Mouse (Mus musculus): Measurements from ENCODE around the gene Rfx7. TPM values are rescaled to one million over a fixed set of nuclear protein-coding genes. Genes with fewer than 3 reads are reported as not detected.
"Not testable (repeated sequence)": the region's sequence is repeated elsewhere in the genome, so short reads cannot be mapped to it uniquely, and the experiment has no call there.

Rfx7 gene
- polyA plus RNA-seq, 1 experiment from 2014 or later = 16.2 TPM

- peaks cover 3% of the 10 kb centered on the region for H3K4me1 ChIP-seq
- H3K4me2 ChIP-seq = no peak overlapping the region
- H3K27ac ChIP-seq = no peak overlapping the region
- no peak for ATAC-seq
- WGBS = 68% methylated on average over 2 of the region's 2 CpGs
- no peaks in the 10 kb centered on the region for H3K9me3 ChIP-seq (replicated peaks)
- no peaks in the 10 kb centered on the region for H3K27me3 ChIP-seq
- no peaks in the 10 kb centered on the region for H3K36me3 ChIP-seq (ENCODE audit: poor library complexity, severe bottlenecking)
- H3K9ac ChIP-seq = no peak overlapping the region
- no peak overlapping the region for H3K4me3 ChIP-seq
These were observed 28.3 kb downstream of the Rfx7 start for GRCm38 (mm10) chr9:72560316-72560715.

DNA sequence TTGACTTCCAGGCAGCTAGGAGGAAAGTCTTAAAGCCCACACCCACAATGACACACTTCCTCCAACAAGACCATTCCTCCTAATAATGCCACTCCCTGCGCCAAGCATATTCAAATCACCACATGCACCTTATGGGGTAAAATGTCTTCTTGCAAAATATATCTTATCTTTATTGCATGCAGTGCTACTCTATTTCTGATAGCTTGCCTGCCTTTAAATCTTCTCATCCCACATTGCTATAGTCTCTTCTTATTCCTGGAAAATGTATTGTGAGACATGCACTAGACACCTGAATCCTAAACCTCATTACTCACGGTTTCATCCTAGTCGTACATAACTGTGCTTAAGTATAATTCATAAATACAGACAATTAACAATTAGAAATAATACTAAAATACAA, 31.2 kb downstream of the Rfx7 start:
- H3K27ac ChIP-seq = no peak overlapping the region
- H3K9me3 ChIP-seq (replicated peaks) = no peaks in the 10 kb centered on the region; the same call in 1 of the 2 replicates
- ATAC-seq = no peak

DNA sequence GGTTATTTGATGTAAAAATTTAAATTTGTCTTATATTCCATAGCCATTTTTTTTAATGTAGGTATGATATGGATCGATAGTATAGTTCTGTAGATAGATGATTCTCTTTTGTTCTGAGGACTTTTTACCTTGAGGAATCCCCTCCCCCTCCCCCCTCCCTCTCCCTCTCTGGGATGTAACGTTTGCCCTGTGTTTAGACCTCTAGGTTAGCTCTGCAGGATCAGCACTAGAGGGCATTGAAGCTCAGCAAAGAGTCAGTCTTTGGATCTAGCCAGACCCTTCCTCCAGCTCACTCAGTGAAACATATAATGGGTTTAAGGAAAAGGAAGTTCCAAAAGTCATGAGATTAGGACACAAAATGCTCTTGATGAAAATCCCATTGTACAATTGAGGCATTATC, 35.1 kb downstream of the Rfx7 start:
- H3K4me3 ChIP-seq = no peak overlapping the region
- no peak overlapping the region for H3K9ac ChIP-seq
- H3K4me1 ChIP-seq = no peaks in the 10 kb centered on the region
- no peaks in the 10 kb centered on the region; the same call in 1 of the 2 replicates for H3K9me3 ChIP-seq (replicated peaks)
- WGBS = 53% methylated on average over 2 of the region's 2 CpGs
- no peak for ATAC-seq
- no peaks in the 10 kb centered on the region for H3K36me3 ChIP-seq (ENCODE audit: poor library complexity, severe bottlenecking)
- no peaks in the 10 kb centered on the region for H3K27me3 ChIP-seq
- no peak overlapping the region for H3K27ac ChIP-seq
- no peak overlapping the region for H3K4me2 ChIP-seq

More for the DNA sequence above, 31.2 kb downstream of the Rfx7 start:
- 93% methylated on average over 3 of the region's 3 CpGs for WGBS
- no peak overlapping the region for H3K4me2 ChIP-seq
- H3K27me3 ChIP-seq = no peaks in the 10 kb centered on the region
- H3K36me3 ChIP-seq (ENCODE audit: poor library complexity, severe bottlenecking) = no peaks in the 10 kb centered on the region
- H3K4me3 ChIP-seq = no peak overlapping the region
- H3K9ac ChIP-seq = no peak overlapping the region
- peaks cover 3% of the 10 kb centered on the region for H3K4me1 ChIP-seq

DNA sequence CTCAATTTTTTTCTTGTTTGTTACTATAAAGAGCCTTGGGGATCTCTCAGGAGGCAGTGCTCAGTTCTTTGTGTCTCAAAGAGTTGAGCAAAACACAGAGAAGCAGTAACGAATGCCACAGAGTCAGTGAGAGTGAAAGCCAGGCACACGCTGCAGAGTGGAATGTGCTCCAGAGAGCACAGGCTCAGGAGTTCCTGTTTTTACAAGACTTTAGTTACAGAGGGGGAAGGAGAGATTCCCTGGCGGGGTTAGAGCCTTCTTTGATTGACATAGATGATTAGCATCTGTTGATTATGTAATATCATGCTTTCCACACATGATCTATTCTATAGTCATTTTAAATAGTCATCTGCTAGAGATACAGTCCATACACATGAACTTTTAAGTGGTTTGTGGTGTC, 48.2 kb downstream of the Rfx7 start:
- 49% methylated on average over 3 of the region's 3 CpGs for WGBS

GRCm38 (mm10) chr9:72590861-72591260, 58.8 kb downstream of the Rfx7 start:
- H3K4me1 ChIP-seq = no peaks in the 10 kb centered on the region
- 100% methylated on average over 1 of the region's 1 CpGs for WGBS
- H3K36me3 ChIP-seq (ENCODE audit: poor library complexity, severe bottlenecking) = peaks cover 7% of the 10 kb centered on the region; the same call in 1 of the 2 replicates
- H3K27ac ChIP-seq = no peak overlapping the region
- H3K9me3 ChIP-seq (replicated peaks) = no peaks in the 10 kb centered on the region
- H3K9ac ChIP-seq = no peak overlapping the region
- H3K4me2 ChIP-seq = no peak overlapping the region
- H3K4me3 ChIP-seq = no peak overlapping the region
- H3K27me3 ChIP-seq = no peaks in the 10 kb centered on the region
- ATAC-seq = no peak

More for the DNA sequence above, 48.2 kb downstream of the Rfx7 start:
- Histone ChIP-seq H3K4me1 (no peaks in the 10 kb centered on the region), H3K4me2 (no peak overlapping the region), H3K27ac (no peak overlapping the region), H3K9me3 (replicated peaks) (no peaks in the 10 kb centered on the region), H3K4me3 (no peak overlapping the region), H3K27me3 (no peaks in the 10 kb centered on the region), H3K36me3 (ENCODE audit: poor library complexity, severe bottlenecking) (peaks cover 7% of the 10 kb centered on the region; the same call in 1 of the 2 replicates), H3K9ac (no peak overlapping the region)
- no peak for ATAC-seq

DNA sequence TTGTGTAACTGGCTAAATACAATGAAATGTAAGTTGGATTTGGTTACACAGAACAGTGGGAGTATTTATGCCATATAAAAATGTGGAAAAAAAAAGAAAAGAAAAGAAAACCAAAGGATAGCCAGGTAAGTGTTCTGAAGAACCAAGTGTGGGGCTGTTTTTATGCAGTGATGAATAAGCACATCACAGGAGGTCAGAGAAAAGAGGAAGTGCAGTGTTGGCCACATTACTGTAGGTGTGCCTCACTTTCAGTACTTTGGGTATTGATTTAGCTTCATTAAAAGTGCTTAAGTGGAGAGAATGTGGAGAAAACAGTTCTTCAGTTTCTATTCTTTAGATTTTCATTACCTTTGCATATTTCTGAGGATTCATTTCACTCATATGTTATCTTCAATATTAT, 60.0 kb downstream of the Rfx7 start:
- H3K4me1 ChIP-seq = no peaks in the 10 kb centered on the region
- H3K36me3 ChIP-seq (ENCODE audit: poor library complexity, severe bottlenecking) = peaks cover 11% of the 10 kb centered on the region; the same call in 1 of the 2 replicates
- no peak overlapping the region for H3K27ac ChIP-seq
- H3K4me2 ChIP-seq = no peak overlapping the region
- ATAC-seq = no peak
- no peak overlapping the region for H3K4me3 ChIP-seq
- H3K9ac ChIP-seq = no peak overlapping the region
- H3K9me3 ChIP-seq (replicated peaks) = no peaks in the 10 kb centered on the region
- no peaks in the 10 kb centered on the region for H3K27me3 ChIP-seq

DNA sequence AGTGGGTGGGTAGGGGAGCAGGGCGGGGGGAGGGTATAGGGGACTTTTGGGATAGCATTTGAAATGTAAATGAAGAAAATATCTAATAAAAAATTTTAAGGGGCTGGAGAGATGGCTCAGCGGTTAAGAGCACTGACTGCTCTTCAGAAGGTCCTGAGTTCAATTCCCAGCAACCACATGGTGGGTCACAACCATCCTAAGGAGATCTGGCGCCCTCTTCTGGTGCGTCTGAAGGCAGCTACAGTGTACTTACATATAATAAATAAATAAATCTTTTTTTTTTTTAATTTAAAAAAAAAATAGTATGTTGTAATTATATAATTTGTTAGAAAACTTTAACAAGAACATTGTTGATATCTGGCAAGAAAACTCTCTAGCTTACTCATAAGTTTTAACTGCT, 62.6 kb downstream of the Rfx7 start:
- not testable (repeated sequence) for H3K27ac ChIP-seq; H3K4me3 ChIP-seq; H3K4me1 ChIP-seq; ATAC-seq; H3K9me3 ChIP-seq (replicated peaks); H3K27me3 ChIP-seq; H3K4me2 ChIP-seq; H3K9ac ChIP-seq
- WGBS = 80% methylated on average over 4 of the region's 4 CpGs
- H3K36me3 ChIP-seq (ENCODE audit: poor library complexity, severe bottlenecking) = peaks cover 14% of the 10 kb centered on the region

DNA sequence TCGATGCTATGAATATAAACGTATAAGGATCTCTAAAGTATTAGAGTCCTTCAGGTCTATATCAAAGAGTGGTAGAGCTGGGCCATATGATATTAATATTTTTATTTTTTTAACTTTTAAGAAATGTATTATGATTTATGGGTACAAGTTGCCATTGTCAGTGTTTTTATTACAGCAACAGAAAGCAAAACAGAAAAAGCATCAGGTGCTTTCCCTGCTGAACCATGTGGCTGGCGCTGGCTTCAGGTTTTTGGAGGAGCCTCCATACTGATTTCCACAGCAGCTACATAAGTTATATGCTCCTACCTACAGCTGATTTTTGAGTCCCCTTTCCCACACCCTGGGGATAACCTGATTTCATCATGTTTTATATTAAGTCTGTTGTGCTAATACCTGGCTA, 68.1 kb downstream of the Rfx7 start:
- no peak overlapping the region for H3K9ac ChIP-seq
- H3K9me3 ChIP-seq (replicated peaks) = no peaks in the 10 kb centered on the region
- ATAC-seq = no peak
- no peak overlapping the region for H3K4me2 ChIP-seq
- H3K27me3 ChIP-seq = no peaks in the 10 kb centered on the region
- WGBS = 94% methylated on average over 3 of the region's 3 CpGs
- H3K36me3 ChIP-seq (ENCODE audit: poor library complexity, severe bottlenecking) = peaks cover 24% of the 10 kb centered on the region
- no peak overlapping the region for H3K4me3 ChIP-seq
- H3K4me1 ChIP-seq = no peaks in the 10 kb centered on the region
- H3K27ac ChIP-seq = no peak overlapping the region

DNA sequence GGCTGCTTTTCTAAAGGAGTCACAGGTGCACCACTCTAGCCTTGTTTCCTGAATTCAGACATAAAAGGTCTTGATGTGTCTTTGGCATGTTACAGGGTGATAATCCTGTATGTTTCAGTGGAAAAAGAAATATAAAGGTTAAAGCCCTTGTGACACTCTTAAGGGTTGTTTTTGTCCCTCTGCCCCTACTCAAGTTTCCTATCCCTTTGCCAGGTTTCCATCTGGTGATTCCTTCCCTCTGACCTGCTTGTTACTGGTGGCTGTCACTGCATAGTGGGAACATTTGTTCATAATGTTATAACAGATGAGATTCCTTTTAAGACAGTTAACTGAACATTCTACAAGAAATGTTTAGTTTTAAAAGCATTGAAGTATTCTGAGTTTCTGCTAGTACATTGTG, 77.7 kb downstream of the Rfx7 start:
- Histone ChIP-seq H3K27me3 (no peaks in the 10 kb centered on the region), H3K4me1 (0 out of 2 replicates have a peak, but pooled peaks cover 8% of the 10 kb centered on the region), H3K9me3 (replicated peaks) (no peaks in the 10 kb centered on the region), H3K36me3 (ENCODE audit: poor library complexity, severe bottlenecking) (peaks cover 23% of the 10 kb centered on the region), H3K4me2 (no peak overlapping the region), H3K27ac (no peak overlapping the region), H3K4me3 (no peak overlapping the region), H3K9ac (no peak overlapping the region)
- ATAC-seq = no peak

DNA sequence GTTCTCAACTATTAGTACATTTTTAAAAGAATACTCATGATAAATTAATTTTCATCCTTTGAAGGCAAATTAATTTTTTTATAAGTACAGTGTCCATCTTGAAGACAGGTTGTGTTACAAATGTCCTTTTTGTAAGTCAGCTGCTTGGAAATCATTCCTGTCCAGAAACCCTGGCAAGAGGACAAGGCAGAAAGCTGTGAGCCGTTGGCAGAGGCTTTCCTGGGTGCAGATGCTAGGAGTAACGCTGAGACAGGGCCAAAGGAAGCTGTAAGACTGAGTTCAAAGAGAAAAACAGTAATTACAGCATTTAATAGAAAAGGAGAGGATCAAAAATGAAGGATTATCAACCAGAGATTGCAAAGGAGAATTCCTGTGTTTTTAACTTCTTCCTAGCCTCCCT, 81.8 kb downstream of the Rfx7 start:
- no peak overlapping the region for H3K27ac ChIP-seq
- 0 out of 2 replicates have a peak, but pooled peaks cover 8% of the 10 kb centered on the region for H3K4me1 ChIP-seq
- no peaks in the 10 kb centered on the region for H3K27me3 ChIP-seq
- no peak overlapping the region for H3K4me3 ChIP-seq
- no peak for ATAC-seq
- H3K9ac ChIP-seq = no peak overlapping the region
- peaks cover 41% of the 10 kb centered on the region for H3K36me3 ChIP-seq (ENCODE audit: poor library complexity, severe bottlenecking)
- WGBS = 58% methylated on average over 2 of the region's 2 CpGs
- no peaks in the 10 kb centered on the region for H3K9me3 ChIP-seq (replicated peaks)
- no peak overlapping the region for H3K4me2 ChIP-seq

GRCm38 (mm10) chr9:72614786-72615480, 82.9 kb downstream of the Rfx7 start:
- ATAC-seq = no peak
- WGBS = 67% methylated on average over 6 of the region's 6 CpGs

DNA sequence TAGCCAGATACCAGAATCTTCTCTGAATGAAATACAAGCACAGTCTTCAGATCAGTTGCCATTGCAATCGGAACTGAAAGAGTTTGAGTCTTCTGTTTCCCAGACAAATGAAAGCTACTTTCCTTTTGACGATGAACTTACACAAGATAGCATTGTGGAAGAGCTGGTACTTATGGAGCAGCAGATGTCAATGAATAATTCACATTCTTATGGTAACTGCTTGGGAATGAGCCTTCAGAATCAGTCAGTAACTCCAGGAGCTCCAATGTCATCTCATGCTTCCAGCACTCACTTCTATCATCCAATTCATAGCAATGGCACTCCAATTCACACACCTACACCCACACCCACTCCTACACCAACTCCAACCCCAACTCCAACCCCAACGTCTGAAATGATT, 86.0 kb downstream of the Rfx7 start:
- WGBS = 94% methylated on average over 3 of the region's 3 CpGs
- Histone ChIP-seq H3K4me3 (no peak overlapping the region), H3K9ac (no peak overlapping the region), H3K27ac (no peak overlapping the region), H3K36me3 (ENCODE audit: poor library complexity, severe bottlenecking) (peaks cover 35% of the 10 kb centered on the region), H3K4me1 (0 out of 2 replicates have a peak, but pooled peaks cover 3% of the 10 kb centered on the region), H3K4me2 (no peak overlapping the region), H3K9me3 (replicated peaks) (no peaks in the 10 kb centered on the region), H3K27me3 (no peaks in the 10 kb centered on the region)
- no peak for ATAC-seq

More at GRCm38 (mm10) chr9:72614786-72615480, 82.9 kb downstream of the Rfx7 start:
- Histone ChIP-seq H3K4me1 (0 out of 2 replicates have a peak, but pooled peaks cover 3% of the 10 kb centered on the region), H3K27me3 (no peaks in the 10 kb centered on the region), H3K4me3 (no peak overlapping the region), H3K4me2 (no peak overlapping the region), H3K36me3 (ENCODE audit: poor library complexity, severe bottlenecking) (peaks cover 46% of the 10 kb centered on the region), H3K9ac (no peak overlapping the region; the same call in 1 of the 2 replicates), H3K27ac (peak overlapping the region; percentile 44), H3K9me3 (replicated peaks) (no peaks in the 10 kb centered on the region)

GRCm38 (mm10) chr9:72623605-72624004, 91.6 kb downstream of the Rfx7 start:
- H3K4me1 ChIP-seq = peaks cover 12% of the 10 kb centered on the region
- H3K9me3 ChIP-seq (replicated peaks) = no peaks in the 10 kb centered on the region
- H3K27me3 ChIP-seq = no peaks in the 10 kb centered on the region
- no peak overlapping the region for H3K27ac ChIP-seq
- no peak overlapping the region for H3K4me2 ChIP-seq
- no peak overlapping the region for H3K4me3 ChIP-seq
- peaks cover 19% of the 10 kb centered on the region for H3K36me3 ChIP-seq (ENCODE audit: poor library complexity, severe bottlenecking)
- WGBS = 79% methylated on average over 1 of the region's 1 CpGs
- H3K9ac ChIP-seq = no peak overlapping the region
- ATAC-seq = no peak

Measured in forebrain, embryonic 13.5 days (tissue).